Mouse (Mus musculus) heart, embryonic 12.5 days (tissue): ENCODE data around the gene Wfikkn2. TPM values are rescaled to one million over a fixed set of nuclear protein-coding genes. Genes with fewer than 3 reads are reported as not detected.

ENCODE experiments used
- ATAC-seq: fragments of 200-750 bp; cut with Nextera tagmentation; 2 replicates; pipeline ENCODE4 v1.8.0; 2017; ENCODE audit warnings: moderate TSS enrichment, moderate library complexity; ENCODE audit not compliant: insufficient number of reproducible peaks, low FRiP score
- H3K27ac ChIP-seq: fragments of 300-500 bp; sonication (generic); 2 replicates; pipeline ENCODE4 v1.5.1; 2016; ENCODE audit warnings: mild to moderate bottlenecking, moderate library complexity; ENCODE audit not compliant: poor library complexity, severe bottlenecking
- H3K27me3 ChIP-seq: fragments of 300-500 bp; sonication (generic); replicated peaks from 2 replicates; pipeline ENCODE4 v1.6.1; 2016; ENCODE audit warnings: mild to moderate bottlenecking, moderate library complexity
- H3K36me3 ChIP-seq: fragments of 300-500 bp; sonication (generic); 2 replicates; pipeline ENCODE4 v1.6.1; 2016; ENCODE audit warnings: mild to moderate bottlenecking, moderate library complexity
- H3K4me1 ChIP-seq: fragments of 300-500 bp; sonication (generic); replicated peaks from 2 replicates; pipeline ENCODE4 v1.6.1; 2016; ENCODE audit warnings: mild to moderate bottlenecking
- H3K4me2 ChIP-seq: fragments of 300-500 bp; sonication (generic); 2 replicates; pipeline ENCODE4 v1.6.1; 2016; ENCODE audit warnings: mild to moderate bottlenecking, moderate library complexity
- H3K4me3 ChIP-seq: fragments of 300-500 bp; sonication (generic); 2 replicates; pipeline ENCODE4 v1.5.1; 2016; ENCODE audit warnings: mild to moderate bottlenecking
- H3K9ac ChIP-seq: fragments of 300-500 bp; sonication (generic); 2 replicates; pipeline ENCODE4 v1.6.1; 2016; ENCODE audit warnings: mild to moderate bottlenecking, moderate library complexity
- H3K9me3 ChIP-seq: fragments of 300-500 bp; sonication (generic); replicated peaks from 2 replicates; pipeline ENCODE4 v1.6.1; 2016; ENCODE audit warnings: mild to moderate bottlenecking, moderate library complexity
- WGBS: fragments of 180-500 bp; shearing (Covaris S2); methylation state at CpG from one replicate; pipeline ENCODE4 v1.1.7; 2016; 5-methylcytosine and 5-hydroxymethylcytosine counted together
- polyA plus RNA-seq: library from polyadenylated mRNA; unstranded; fragments of >200 nt; fragmentation: Nextera tagmentation; extraction: Ambion mirVana; gene quantifications from 2 replicates; pipeline ENCODE4 v1.2.1, GENCODE M21; 2016

Wfikkn2 gene
- polyA plus RNA-seq: 2.0 and 2.5 TPM in 2 replicates

DNA sequence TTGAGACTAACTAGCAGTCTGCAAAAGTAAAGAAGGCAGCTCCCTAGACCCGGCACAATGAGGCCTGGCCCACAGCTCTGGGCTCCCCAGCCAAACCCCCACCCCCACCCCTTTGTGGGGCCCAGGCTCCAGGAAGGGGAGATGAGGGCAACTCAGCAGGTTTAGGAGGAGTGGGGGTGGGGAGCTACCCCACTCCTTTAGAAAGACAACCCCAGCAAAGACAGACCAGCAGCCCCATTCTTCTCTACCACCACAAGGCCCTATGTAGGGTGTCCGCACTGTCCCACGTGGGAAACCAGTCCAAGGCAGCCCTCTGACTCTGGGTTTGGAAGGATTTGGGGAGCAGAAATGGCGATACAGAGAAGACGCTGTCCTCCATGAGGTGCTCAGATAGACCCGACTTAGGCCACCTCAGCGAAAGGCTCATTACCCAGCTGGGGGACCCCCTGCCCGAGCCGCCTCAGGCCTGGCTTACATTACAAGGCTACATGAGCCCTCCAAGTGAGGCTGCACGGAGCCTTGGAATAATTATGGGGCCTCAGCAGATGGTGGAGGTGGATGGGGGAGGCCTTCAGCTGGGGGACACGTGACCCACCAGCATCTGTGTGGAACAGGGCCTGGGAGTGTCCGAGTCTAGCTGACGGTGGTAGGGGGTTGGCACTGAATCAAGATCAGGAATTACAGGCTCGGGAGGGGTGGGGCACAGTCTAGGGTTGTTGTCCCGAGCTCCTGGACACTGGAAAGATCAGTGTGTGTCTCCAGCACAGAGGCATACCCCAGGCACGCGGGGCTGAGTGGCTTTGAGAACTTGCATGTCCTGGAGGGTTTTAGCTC, at the start of gene Wfikkn2:
Gene Wfikkn2 (minus strand): TSS at position 51 of the 834 bp plus-strand sequence.
- Histone ChIP-seq H3K9ac (0 out of 2 replicates have a peak within 1 kb of the TSS, but pooled peaks have one; percentile 13), H3K4me3 (no peak within 1 kb of the TSS), H3K27ac (no peak within 1 kb of the TSS), H3K36me3 (no peaks in the 10 kb centered on the region), H3K9me3 (no peaks in the 10 kb centered on the region), H3K4me2 (no peak within 1 kb of the TSS), H3K27me3 (peaks cover 16% of the 10 kb centered on the region; the same call in 1 of the 2 replicates), H3K4me1 (peaks cover 32% of the 10 kb centered on the region)
- peak; percentile 33; the same call in 1 of the 2 replicates for ATAC-seq
- WGBS: 54% methylated on average over 17 of the region's 17 CpGs

- no peaks in the 10 kb centered on the region for H3K9me3 ChIP-seq
- H3K4me2 ChIP-seq: no peak overlapping the region
- WGBS: 74% methylated on average over 9 of the region's 9 CpGs
- no peaks in the 10 kb centered on the region; the same call in 1 of the 2 replicates for H3K4me1 ChIP-seq
- H3K9ac ChIP-seq: no peak overlapping the region
- H3K36me3 ChIP-seq: peaks cover 74% of the 10 kb centered on the region
- H3K27me3 ChIP-seq: no peaks in the 10 kb centered on the region
- H3K27ac ChIP-seq: 0 out of 2 replicates have a peak overlapping the region, but pooled peaks have one; percentile 43
- ATAC-seq: no peak
- H3K4me3 ChIP-seq: no peak overlapping the region
These were observed 49.4 kb upstream of the Wfikkn2 start for GRCm38 (mm10) chr11:94294996-94295845.

DNA sequence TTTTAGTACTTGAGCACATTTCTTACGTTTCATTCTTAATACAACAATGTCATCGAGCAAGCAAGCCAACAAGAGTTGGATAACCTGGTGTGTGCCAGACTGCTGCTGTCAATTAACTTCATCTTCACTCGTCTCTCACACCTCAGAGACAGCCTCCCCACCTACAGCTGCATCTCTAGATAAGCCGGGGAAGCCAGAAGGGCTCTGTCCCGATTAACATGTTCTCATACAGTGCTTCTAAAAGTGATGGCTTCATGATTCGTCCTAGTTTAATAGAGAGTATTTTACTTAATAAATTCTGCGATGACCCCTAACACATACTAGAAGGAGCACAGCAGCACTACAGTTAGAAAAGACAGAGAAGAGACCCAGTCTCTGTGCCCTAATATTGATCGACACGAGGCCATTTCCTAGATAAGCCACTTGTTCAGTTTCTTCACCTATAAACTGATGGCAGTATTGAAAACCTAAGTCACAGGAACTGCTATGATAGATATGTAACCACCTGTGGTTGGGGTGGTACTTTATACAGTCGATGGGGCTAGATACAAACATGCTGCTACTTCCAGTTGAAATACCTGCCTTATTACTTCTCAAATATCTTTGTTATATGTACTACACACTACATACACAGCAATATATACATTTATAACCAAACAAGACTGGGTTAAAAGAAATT, 44.4 kb upstream of the Wfikkn2 start:
- H3K9ac ChIP-seq: no peak overlapping the region
- no peaks in the 10 kb centered on the region; the same call in 1 of the 2 replicates for H3K4me1 ChIP-seq
- H3K36me3 ChIP-seq: peaks cover 75% of the 10 kb centered on the region
- no peaks in the 10 kb centered on the region for H3K27me3 ChIP-seq
- no peaks in the 10 kb centered on the region for H3K9me3 ChIP-seq
- WGBS: 77% methylated on average over 10 of the region's 10 CpGs
- ATAC-seq: no peak
- no peak overlapping the region for H3K4me3 ChIP-seq
- no peak overlapping the region for H3K27ac ChIP-seq
- H3K4me2 ChIP-seq: no peak overlapping the region

GRCm38 (mm10) chr11:94287105-94287504, 41.3 kb upstream of the Wfikkn2 start:
- no peak overlapping the region for H3K4me2 ChIP-seq
- ATAC-seq: no peak
- H3K4me3 ChIP-seq: no peak overlapping the region
- peaks cover 71% of the 10 kb centered on the region for H3K36me3 ChIP-seq
- H3K4me1 ChIP-seq: 0 out of 2 replicates have a peak, but pooled peaks cover 2% of the 10 kb centered on the region
- H3K9ac ChIP-seq: no peak overlapping the region
- H3K27me3 ChIP-seq: no peaks in the 10 kb centered on the region
- 88% methylated on average over 5 of the region's 5 CpGs for WGBS
- no peak overlapping the region for H3K27ac ChIP-seq
- no peaks in the 10 kb centered on the region for H3K9me3 ChIP-seq

GRCm38 (mm10) chr11:94285886-94286574, 40.2 kb upstream of the Wfikkn2 start:
- WGBS: 91% methylated on average over 11 of the region's 11 CpGs
- Histone ChIP-seq H3K4me1 (peaks cover 10% of the 10 kb centered on the region; the same call in 1 of the 2 replicates), H3K4me3 (no peak overlapping the region), H3K4me2 (no peak overlapping the region), H3K27me3 (no peaks in the 10 kb centered on the region), H3K9me3 (no peaks in the 10 kb centered on the region), H3K27ac (no peak overlapping the region), H3K36me3 (peaks cover 64% of the 10 kb centered on the region), H3K9ac (no peak overlapping the region)
- no peak for ATAC-seq

DNA sequence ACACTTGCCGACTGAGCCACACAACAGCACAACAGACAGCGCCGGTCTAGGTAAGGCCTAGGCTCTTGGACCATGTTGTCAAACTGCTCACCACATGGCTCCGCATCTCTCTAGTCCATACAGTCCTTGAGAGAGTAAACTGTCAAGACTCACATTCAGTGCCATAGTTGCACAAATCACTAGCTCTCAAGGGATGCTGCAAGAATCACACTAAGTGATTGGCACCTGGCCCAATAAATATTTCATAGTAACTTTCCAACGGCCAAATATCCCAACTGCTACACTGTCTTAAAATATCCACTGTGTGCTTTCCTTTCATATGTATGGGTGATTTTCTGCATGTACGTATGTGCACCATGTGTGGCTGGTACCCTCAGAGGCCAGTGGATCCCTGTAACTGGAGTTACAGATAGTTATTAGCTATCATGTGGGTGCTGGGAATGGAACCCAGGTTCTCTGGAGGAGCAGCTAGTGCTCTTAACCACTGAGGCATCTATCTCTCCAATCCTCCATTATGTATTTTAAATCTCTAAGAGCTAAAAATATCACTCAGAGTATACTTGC, 37.8 kb upstream of the Wfikkn2 start:
- ATAC-seq: no peak
- no peaks in the 10 kb centered on the region for H3K9me3 ChIP-seq
- H3K4me2 ChIP-seq: no peak overlapping the region
- no peak overlapping the region for H3K27ac ChIP-seq
- peaks cover 45% of the 10 kb centered on the region for H3K36me3 ChIP-seq
- H3K4me1 ChIP-seq: peaks cover 18% of the 10 kb centered on the region
- no peak overlapping the region for H3K9ac ChIP-seq
- H3K27me3 ChIP-seq: no peaks in the 10 kb centered on the region
- 91% methylated on average over 6 of the region's 6 CpGs for WGBS
- H3K4me3 ChIP-seq: no peak overlapping the region

DNA sequence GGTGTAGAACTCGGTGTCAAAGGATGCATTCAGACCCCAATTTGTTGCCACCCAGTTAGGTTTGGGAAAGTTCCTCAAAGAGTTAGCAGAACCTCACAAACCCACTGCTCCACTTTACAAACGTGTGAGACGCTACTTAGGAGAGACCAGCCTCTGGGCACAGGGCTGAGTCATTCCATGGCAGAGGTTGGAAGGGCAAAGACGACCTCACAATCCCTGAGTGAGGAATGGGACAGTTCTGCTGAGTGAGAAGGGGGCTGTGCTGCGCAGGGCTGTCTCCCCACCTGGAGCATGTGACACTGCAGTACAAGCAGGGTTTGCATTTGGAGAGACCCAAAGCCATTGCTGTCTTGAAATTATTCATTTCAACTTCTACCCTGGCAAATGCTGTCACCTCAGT, 36.5 kb upstream of the Wfikkn2 start:
- H3K9ac ChIP-seq: no peak overlapping the region
- peaks cover 34% of the 10 kb centered on the region for H3K36me3 ChIP-seq
- no peak overlapping the region for H3K4me2 ChIP-seq
- H3K4me1 ChIP-seq: peaks cover 18% of the 10 kb centered on the region
- H3K27ac ChIP-seq: no peak overlapping the region
- no peaks in the 10 kb centered on the region for H3K27me3 ChIP-seq
- H3K4me3 ChIP-seq: no peak overlapping the region
- no peak for ATAC-seq
- 49% methylated on average over 5 of the region's 5 CpGs for WGBS
- 0 out of 2 replicates have a peak, but pooled peaks cover 3% of the 10 kb centered on the region for H3K9me3 ChIP-seq

- Histone ChIP-seq H3K4me2 (no peak within 1 kb of the TSS), H3K36me3 (peaks cover 28% of the 10 kb centered on the region), H3K9me3 (0 out of 2 replicates have a peak, but pooled peaks cover 3% of the 10 kb centered on the region), H3K9ac (no peak within 1 kb of the TSS), H3K27me3 (no peaks in the 10 kb centered on the region), H3K4me3 (no peak within 1 kb of the TSS), H3K4me1 (peaks cover 18% of the 10 kb centered on the region), H3K27ac (no peak within 1 kb of the TSS)
- WGBS: 70% methylated on average over 11 of the region's 11 CpGs
- ATAC-seq: no peak
These were observed 35.7 kb upstream of the Wfikkn2 start, which contains the start of gene Gm21885 for GRCm38 (mm10) chr11:94281199-94282181. TSS of gene Gm21885 (plus strand) at chr11:94281873.

DNA sequence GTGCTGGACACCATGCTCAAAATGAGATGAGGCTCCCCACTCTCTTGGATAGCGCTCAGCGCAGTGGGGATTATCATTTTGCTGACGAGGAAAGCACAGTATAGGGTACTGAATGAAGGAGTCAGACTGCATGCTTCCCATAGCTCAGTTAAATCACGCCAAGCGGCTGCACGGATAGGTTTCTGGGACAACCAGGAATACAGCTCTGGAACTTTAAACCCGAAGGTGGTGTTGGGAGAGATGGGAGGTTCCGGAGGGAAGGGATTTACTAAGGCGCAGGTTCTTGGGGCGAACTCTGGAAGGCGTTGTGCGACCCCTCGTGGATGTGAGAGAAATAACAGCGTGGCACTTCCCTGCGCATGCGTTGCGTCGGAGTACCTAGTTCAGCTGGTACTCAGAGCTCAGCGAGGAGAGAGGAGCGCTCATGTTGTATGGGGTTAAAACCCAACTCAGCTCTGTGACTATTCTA, 31.1 kb upstream of the Wfikkn2 start:
- H3K4me1 ChIP-seq: peaks cover 26% of the 10 kb centered on the region
- H3K36me3 ChIP-seq: no peaks in the 10 kb centered on the region
- H3K4me2 ChIP-seq: peak overlapping the region; percentile 77
- WGBS: 6% methylated on average over 20 of the region's 20 CpGs
- H3K9ac ChIP-seq: peak overlapping the region; percentile 60
- H3K9me3 ChIP-seq: 0 out of 2 replicates have a peak, but pooled peaks cover 3% of the 10 kb centered on the region
- peak; percentile 35 for ATAC-seq
- no peaks in the 10 kb centered on the region for H3K27me3 ChIP-seq
- peak overlapping the region; percentile 40 for H3K4me3 ChIP-seq
- H3K27ac ChIP-seq: no peak overlapping the region
